Mouse (Mus musculus) midbrain, embryonic 12.5 days (tissue): ENCODE data around the gene Rad51c. TPM values are rescaled to one million over a fixed set of nuclear protein-coding genes. Genes with fewer than 3 reads are reported as not detected.
"Not testable (repeated sequence)": the region's sequence is repeated elsewhere in the genome, so short reads cannot be mapped to it uniquely, and the experiment has no call there.

Experiments
- ATAC-seq: fragments of 200-750 bp; cut with Nextera tagmentation; 2 replicates; pipeline ENCODE4 v1.8.0; 2017; ENCODE audit warnings: low read depth, moderate TSS enrichment, moderate library complexity; ENCODE audit not compliant: low FRiP score
- H3K27ac ChIP-seq: fragments of 300-500 bp; sonication (generic); replicated peaks from 2 replicates; pipeline ENCODE4 v1.5.1; 2016; ENCODE audit warnings: mild to moderate bottlenecking
- H3K27me3 ChIP-seq: fragments of 300-500 bp; sonication (generic); 2 replicates; pipeline ENCODE4 v1.6.1; 2016; ENCODE audit warnings: mild to moderate bottlenecking
- H3K36me3 ChIP-seq: fragments of 300-500 bp; sonication (generic); 2 replicates; pipeline ENCODE4 v1.6.1; 2016
- H3K4me1 ChIP-seq: fragments of 300-500 bp; sonication (generic); 2 replicates; pipeline ENCODE4 v1.6.1; 2016
- H3K4me2 ChIP-seq: fragments of 300-500 bp; sonication (generic); replicated peaks from 2 replicates; pipeline ENCODE4 v1.6.1; 2016; ENCODE audit warnings: mild to moderate bottlenecking, moderate library complexity
- H3K4me3 ChIP-seq: fragments of 300-500 bp; sonication (generic); 2 replicates; pipeline ENCODE4 v1.5.1; 2016; ENCODE audit warnings: mild to moderate bottlenecking
- H3K9ac ChIP-seq: fragments of 300-500 bp; sonication (generic); replicated peaks from 2 replicates; pipeline ENCODE4 v1.6.1; 2016; ENCODE audit warnings: mild to moderate bottlenecking, moderate library complexity
- H3K9me3 ChIP-seq: fragments of 300-500 bp; sonication (generic); 2 replicates; pipeline ENCODE4 v1.6.1; 2016; ENCODE audit warnings: mild to moderate bottlenecking
- WGBS: fragments of 180-500 bp; shearing (Covaris S2); methylation state at CpG from one replicate; pipeline ENCODE4 v1.1.7; 2016; 5-methylcytosine and 5-hydroxymethylcytosine counted together
- polyA plus RNA-seq: library from polyadenylated mRNA; unstranded; fragments of >200 nt; fragmentation: Nextera tagmentation; extraction: Ambion mirVana; gene quantifications from 2 replicates; pipeline ENCODE4 v1.2.1, GENCODE M21; 2016

The Rad51c gene
- polyA plus RNA-seq = 9.8 and 12.0 TPM in 2 replicates

GRCm38 (mm10) chr11:87404876-87405275, at the start of gene Rad51c, which contains the start of gene Tex14:
TSS of gene Rad51c (minus strand) at chr11:87404954.
TSS of gene Tex14 (plus strand) at chr11:87405065.
- Histone ChIP-seq H3K9me3 (no peaks in the 10 kb centered on the region), H3K27me3 (no peaks in the 10 kb centered on the region), H3K36me3 (0 out of 2 replicates have a peak, but pooled peaks cover 4% of the 10 kb centered on the region), H3K27ac (peak within 1 kb of the TSS; percentile 90), H3K4me3 (peak within 1 kb of the TSS; percentile 65), H3K9ac (peak within 1 kb of the TSS; percentile 77), H3K4me2 (peak within 1 kb of the TSS; percentile 71), H3K4me1 (peaks cover 5% of the 10 kb centered on the region; the same call in 1 of the 2 replicates)
- 77% methylated on average over 27 of the region's 27 CpGs for WGBS
- peak; percentile 50; the same call in 1 of the 2 replicates for ATAC-seq

- 86% methylated on average over 2 of the region's 2 CpGs for WGBS
- Histone ChIP-seq H3K27me3 (no peaks in the 10 kb centered on the region), H3K4me2 (no peak overlapping the region), H3K9ac (no peak overlapping the region), H3K4me3 (no peak overlapping the region), H3K36me3 (no peaks in the 10 kb centered on the region), H3K27ac (no peak overlapping the region), H3K9me3 (no peaks in the 10 kb centered on the region), H3K4me1 (peaks cover 2% of the 10 kb centered on the region; the same call in 1 of the 2 replicates)
- no peak for ATAC-seq
These were observed 49.4 kb upstream of the Rad51c start for GRCm38 (mm10) chr11:87454035-87454690.

GRCm38 (mm10) chr11:87453216-87454034, 48.7 kb upstream of the Rad51c start:
- no peak overlapping the region for H3K4me2 ChIP-seq
- H3K4me1 ChIP-seq = peaks cover 2% of the 10 kb centered on the region; the same call in 1 of the 2 replicates
- no peak for ATAC-seq
- 34% methylated on average over 13 of the region's 13 CpGs for WGBS
- H3K9me3 ChIP-seq = no peaks in the 10 kb centered on the region
- H3K36me3 ChIP-seq = no peaks in the 10 kb centered on the region
- no peak overlapping the region for H3K27ac ChIP-seq
- no peaks in the 10 kb centered on the region for H3K27me3 ChIP-seq
- H3K9ac ChIP-seq = no peak overlapping the region
- H3K4me3 ChIP-seq = no peak overlapping the region

- H3K4me3 ChIP-seq, H3K27ac ChIP-seq, H3K36me3 ChIP-seq, H3K9ac ChIP-seq, H3K27me3 ChIP-seq, H3K9me3 ChIP-seq, H3K4me2 ChIP-seq, H3K4me1 ChIP-seq, ATAC-seq: not testable (repeated sequence)
- WGBS = 79% methylated on average over 8 of the region's 8 CpGs
These were observed 48.0 kb upstream of the Rad51c start for GRCm38 (mm10) chr11:87452779-87453178.

- H3K4me1 ChIP-seq, H3K9me3 ChIP-seq, H3K36me3 ChIP-seq, H3K27ac ChIP-seq, H3K4me2 ChIP-seq, H3K9ac ChIP-seq, H3K27me3 ChIP-seq, H3K4me3 ChIP-seq, ATAC-seq: not testable (repeated sequence)
- 68% methylated on average over 5 of the region's 5 CpGs for WGBS
These were observed 45.1 kb upstream of the Rad51c start for GRCm38 (mm10) chr11:87449847-87450246.

GRCm38 (mm10) chr11:87449200-87449547, 44.4 kb upstream of the Rad51c start:
- no peak overlapping the region for H3K4me2 ChIP-seq

GRCm38 (mm10) chr11:87448476-87449199, 43.9 kb upstream of the Rad51c start:
- peak overlapping the region; percentile 63 for H3K27ac ChIP-seq
- not testable (repeated sequence) for H3K4me3 ChIP-seq, H3K9me3 ChIP-seq, H3K9ac ChIP-seq, H3K27me3 ChIP-seq, H3K36me3 ChIP-seq, H3K4me1 ChIP-seq
- ATAC-seq = peak; percentile 96
- WGBS = 0% methylated on average over 5 of the region's 32 CpGs
- H3K4me2 ChIP-seq = 0 out of 2 replicates have a peak overlapping the region, but pooled peaks have one; percentile 59

More at GRCm38 (mm10) chr11:87449200-87449547, 44.4 kb upstream of the Rad51c start:
- Histone ChIP-seq H3K9me3 (no peaks in the 10 kb centered on the region), H3K9ac (no peak overlapping the region), H3K36me3 (no peaks in the 10 kb centered on the region), H3K4me1 (peaks cover 9% of the 10 kb centered on the region), H3K27me3 (no peaks in the 10 kb centered on the region), H3K4me3 (no peak overlapping the region), H3K27ac (peak overlapping the region; percentile 63)
- no peak for ATAC-seq
- 16% methylated on average over 3 of the region's 3 CpGs for WGBS

GRCm38 (mm10) chr11:87448081-87448475, 43.3 kb upstream of the Rad51c start:
- Histone ChIP-seq H3K27ac (peak overlapping the region; percentile 52), H3K4me2 (peak overlapping the region; percentile 59), H3K9ac (peak overlapping the region; percentile 43; the same call in 1 of the 2 replicates), H3K4me3 (peak overlapping the region; percentile 35)
- not testable (repeated sequence) for H3K4me1 ChIP-seq, H3K9me3 ChIP-seq, H3K27me3 ChIP-seq, H3K36me3 ChIP-seq
- WGBS = under 1% methylated on average over 32 of the region's 34 CpGs
- peak; percentile 96 for ATAC-seq

- no peak for ATAC-seq
- Histone ChIP-seq H3K9ac (no peak overlapping the region), H3K4me3 (no peak overlapping the region), H3K4me2 (no peak overlapping the region), H3K27ac (no peak overlapping the region), H3K9me3 (no peaks in the 10 kb centered on the region), H3K4me1 (peaks cover 9% of the 10 kb centered on the region), H3K27me3 (no peaks in the 10 kb centered on the region), H3K36me3 (no peaks in the 10 kb centered on the region)
These were observed 42.7 kb upstream of the Rad51c start for GRCm38 (mm10) chr11:87447429-87447828.

GRCm38 (mm10) chr11:87446159-87446558, 41.4 kb upstream of the Rad51c start:
- Histone ChIP-seq H3K36me3 (no peaks in the 10 kb centered on the region), H3K27me3 (peaks cover 10% of the 10 kb centered on the region; the same call in 1 of the 2 replicates), H3K9me3 (no peaks in the 10 kb centered on the region), H3K9ac (no peak overlapping the region), H3K4me3 (no peak overlapping the region), H3K4me2 (no peak overlapping the region), H3K4me1 (peaks cover 9% of the 10 kb centered on the region), H3K27ac (no peak overlapping the region)
- ATAC-seq = no peak
- 86% methylated on average over 3 of the region's 3 CpGs for WGBS

- 54% methylated on average over 4 of the region's 4 CpGs for WGBS
- not testable (repeated sequence) for H3K9me3 ChIP-seq, H3K4me2 ChIP-seq, H3K4me1 ChIP-seq, H3K36me3 ChIP-seq, ATAC-seq, H3K9ac ChIP-seq, H3K4me3 ChIP-seq, H3K27ac ChIP-seq
- H3K27me3 ChIP-seq = peaks cover 11% of the 10 kb centered on the region; the same call in 1 of the 2 replicates
These were observed 40.8 kb upstream of the Rad51c start for GRCm38 (mm10) chr11:87445593-87445992.
